Mouse (Mus musculus): ENCODE measurements around the gene Rad51b. TPM values are rescaled to one million over a fixed set of nuclear protein-coding genes. Genes with fewer than 3 reads are reported as not detected.
"Not testable (repeated sequence)": the region's sequence is repeated elsewhere in the genome, so short reads cannot be mapped to it uniquely, and the experiment has no call there.

Gene Rad51b
- polyA plus RNA-seq, 1 experiment from 2014 or later = 6.6 TPM

DNA sequence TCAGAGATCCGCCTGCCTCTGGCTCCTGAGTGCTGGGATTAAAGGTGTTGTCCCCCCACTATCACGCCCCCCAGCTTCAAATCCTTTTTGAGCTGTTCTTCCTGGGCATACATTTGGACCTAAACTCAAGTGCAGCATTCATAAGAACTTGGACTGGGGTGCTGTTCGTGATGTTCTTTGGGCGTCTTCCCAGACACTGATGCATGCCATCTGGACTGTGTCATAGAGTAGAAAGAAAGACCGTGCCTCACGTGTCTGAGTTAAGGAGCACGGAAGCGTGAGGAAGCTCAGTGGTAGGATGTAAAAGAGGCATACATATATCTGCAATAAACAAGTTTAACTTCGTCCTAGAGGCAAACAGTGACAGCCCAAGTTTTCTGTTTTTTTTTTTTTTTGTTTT, 4.7 kb downstream of the Rad51b start:
- Histone ChIP-seq H3K27ac (no peak overlapping the region), H3K4me3 (no peak overlapping the region), H3K36me3 (peaks cover 3% of the 10 kb centered on the region; the same call in 1 of the 2 replicates), H3K27me3 (ENCODE audit: insufficient read depth, poor library complexity, severe bottlenecking) (no peaks in the 10 kb centered on the region), H3K9me3 (no peaks in the 10 kb centered on the region), H3K4me1 (no peaks in the 10 kb centered on the region; the same call in 1 of the 2 replicates)
- no peak for DNase-seq (ENCODE audit: low spot score)
- WGBS = 85% methylated on average over 9 of the region's 9 CpGs

DNA sequence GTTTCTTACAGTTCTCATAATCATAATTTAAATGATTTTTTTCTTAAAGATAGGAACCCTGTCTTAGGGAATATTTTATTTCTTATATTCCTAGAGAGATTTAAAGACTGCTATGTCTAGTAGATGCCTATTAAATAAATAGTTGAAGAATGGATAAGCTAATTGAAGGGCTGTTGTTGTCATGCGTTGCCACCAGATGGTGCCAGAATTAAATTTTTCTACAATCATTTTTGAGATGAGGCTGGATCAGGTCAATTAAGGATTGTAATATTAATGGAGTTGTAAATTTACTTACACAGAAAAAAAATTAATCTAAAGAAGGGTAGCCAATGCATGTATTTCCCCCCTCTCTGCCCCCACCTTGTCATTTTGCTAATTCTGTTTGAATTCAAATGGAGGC, 8.0 kb downstream of the Rad51b start:
- H3K27ac ChIP-seq = no peak overlapping the region
- no peak for DNase-seq (ENCODE audit: low spot score)
- no peaks in the 10 kb centered on the region for H3K4me1 ChIP-seq
- H3K9me3 ChIP-seq = no peaks in the 10 kb centered on the region
- H3K36me3 ChIP-seq = peaks cover 3% of the 10 kb centered on the region; the same call in 1 of the 2 replicates
- WGBS = 71% methylated on average over 1 of the region's 1 CpGs
- H3K4me3 ChIP-seq = no peak overlapping the region
- H3K27me3 ChIP-seq (ENCODE audit: insufficient read depth, poor library complexity, severe bottlenecking) = no peaks in the 10 kb centered on the region

- no peaks in the 10 kb centered on the region for H3K27me3 ChIP-seq (ENCODE audit: insufficient read depth, poor library complexity, severe bottlenecking)
- DNase-seq (ENCODE audit: low spot score) = no peak
- H3K36me3 ChIP-seq = peaks cover 3% of the 10 kb centered on the region; the same call in 1 of the 2 replicates
- 74% methylated on average over 4 of the region's 4 CpGs for WGBS
- H3K4me3 ChIP-seq = no peak overlapping the region
- no peak overlapping the region for H3K27ac ChIP-seq
- H3K4me1 ChIP-seq = no peaks in the 10 kb centered on the region
- no peaks in the 10 kb centered on the region for H3K9me3 ChIP-seq
These were observed 8.9 kb downstream of the Rad51b start for GRCm38 (mm10) chr12:79306013-79306412.

- Histone ChIP-seq H3K9me3 (no peaks in the 10 kb centered on the region), H3K4me3 (no peak overlapping the region), H3K36me3 (no peaks in the 10 kb centered on the region), H3K27me3 (ENCODE audit: insufficient read depth, poor library complexity, severe bottlenecking) (no peaks in the 10 kb centered on the region), H3K27ac (no peak overlapping the region), H3K4me1 (no peaks in the 10 kb centered on the region)
- no peak for DNase-seq (ENCODE audit: low spot score)
- 88% methylated on average over 4 of the region's 4 CpGs for WGBS
These were observed 16.6 kb downstream of the Rad51b start for GRCm38 (mm10) chr12:79313721-79314120.

- Histone ChIP-seq H3K27ac (no peak overlapping the region), H3K9me3 (no peaks in the 10 kb centered on the region), H3K27me3 (ENCODE audit: insufficient read depth, poor library complexity, severe bottlenecking) (no peaks in the 10 kb centered on the region), H3K36me3 (no peaks in the 10 kb centered on the region), H3K4me3 (no peak overlapping the region), H3K4me1 (no peaks in the 10 kb centered on the region)
- WGBS = 90% methylated on average over 5 of the region's 5 CpGs
- no peak for DNase-seq (ENCODE audit: low spot score)
These were observed 20.3 kb downstream of the Rad51b start for GRCm38 (mm10) chr12:79317339-79317738.

- H3K27ac ChIP-seq = no peak overlapping the region
- no peaks in the 10 kb centered on the region for H3K4me1 ChIP-seq
- H3K4me3 ChIP-seq = no peak overlapping the region
- WGBS = 85% methylated on average over 5 of the region's 5 CpGs
- H3K9me3 ChIP-seq = no peaks in the 10 kb centered on the region
- H3K27me3 ChIP-seq (ENCODE audit: insufficient read depth, poor library complexity, severe bottlenecking) = no peaks in the 10 kb centered on the region
- H3K36me3 ChIP-seq = no peaks in the 10 kb centered on the region
- DNase-seq (ENCODE audit: low spot score) = no peak
These were observed 23.8 kb downstream of the Rad51b start for GRCm38 (mm10) chr12:79320895-79321294.

DNA sequence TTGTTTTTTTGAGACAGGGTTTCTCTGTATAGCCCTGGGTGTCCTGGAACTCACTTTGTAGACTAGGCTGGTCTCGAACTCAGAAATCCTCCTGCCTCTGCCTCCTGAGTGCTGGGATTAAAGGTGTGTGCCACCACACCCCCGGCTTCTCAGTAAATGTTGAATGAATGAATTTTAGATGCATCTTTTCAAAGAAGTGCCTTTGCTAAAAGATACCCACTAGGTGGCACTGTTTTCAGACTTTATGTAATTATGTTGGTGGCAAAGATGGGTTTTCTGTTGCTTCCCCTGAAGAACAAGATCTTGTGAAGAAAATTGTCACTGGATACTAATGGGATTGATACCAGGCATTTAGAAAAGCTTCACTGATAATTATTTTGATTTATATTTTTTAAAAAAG, 25.5 kb downstream of the Rad51b start:
- not testable (repeated sequence) for H3K27ac ChIP-seq; DNase-seq (ENCODE audit: low spot score); H3K4me1 ChIP-seq; H3K36me3 ChIP-seq; H3K4me3 ChIP-seq; H3K9me3 ChIP-seq; H3K27me3 ChIP-seq (ENCODE audit: insufficient read depth, poor library complexity, severe bottlenecking)
- WGBS = 59% methylated on average over 2 of the region's 2 CpGs

DNA sequence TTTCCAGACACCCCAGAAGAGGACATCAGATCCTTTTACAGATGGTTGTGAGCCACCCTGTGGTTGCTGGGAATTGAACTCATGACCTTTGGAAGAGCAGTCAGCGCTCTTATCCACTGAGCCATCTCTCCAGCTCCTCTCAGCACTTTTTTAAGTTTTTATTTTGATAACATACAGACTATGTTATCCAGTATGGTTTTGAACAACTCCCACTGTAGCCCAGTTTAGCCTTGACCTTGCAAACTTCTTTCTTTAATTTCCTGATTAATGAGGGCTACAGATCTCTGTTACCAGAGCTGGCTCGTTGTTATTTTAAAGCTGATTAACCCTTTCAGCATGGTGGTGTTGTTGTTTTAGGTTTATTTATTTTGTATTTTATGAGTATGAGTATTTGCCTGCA, 29.2 kb downstream of the Rad51b start:
- Histone ChIP-seq H3K27ac (no peak overlapping the region), H3K36me3 (no peaks in the 10 kb centered on the region), H3K9me3 (no peaks in the 10 kb centered on the region), H3K4me3 (no peak overlapping the region), H3K27me3 (ENCODE audit: insufficient read depth, poor library complexity, severe bottlenecking) (no peaks in the 10 kb centered on the region), H3K4me1 (no peaks in the 10 kb centered on the region)
- 67% methylated on average over 2 of the region's 2 CpGs for WGBS
- DNase-seq (ENCODE audit: low spot score) = no peak

DNA sequence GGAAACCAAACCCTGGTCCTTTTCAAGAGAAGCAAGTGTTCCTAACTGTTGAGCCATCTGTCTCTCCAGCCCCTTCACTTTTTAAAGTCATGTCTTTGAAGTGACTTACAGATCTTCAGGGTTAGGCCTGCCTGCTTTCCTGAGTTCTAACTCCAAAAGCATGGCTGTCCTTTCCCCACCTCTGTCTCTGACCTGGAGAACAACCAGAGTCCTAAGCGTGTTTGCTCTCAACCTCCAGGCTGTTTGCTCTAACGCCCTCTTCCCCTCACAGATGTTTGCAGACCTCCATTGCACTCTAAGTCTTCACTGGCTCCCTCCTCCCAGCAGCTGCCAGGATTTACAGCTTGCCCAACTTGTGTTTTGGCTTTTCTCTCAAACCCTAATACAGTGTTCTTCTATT, 29.7 kb downstream of the Rad51b start:
- H3K36me3 ChIP-seq = no peaks in the 10 kb centered on the region
- H3K27ac ChIP-seq = no peak overlapping the region
- H3K4me3 ChIP-seq = no peak overlapping the region
- WGBS = 55% methylated on average over 2 of the region's 2 CpGs
- H3K4me1 ChIP-seq = no peaks in the 10 kb centered on the region
- H3K27me3 ChIP-seq (ENCODE audit: insufficient read depth, poor library complexity, severe bottlenecking) = no peaks in the 10 kb centered on the region
- DNase-seq (ENCODE audit: low spot score) = no peak
- no peaks in the 10 kb centered on the region for H3K9me3 ChIP-seq

DNA sequence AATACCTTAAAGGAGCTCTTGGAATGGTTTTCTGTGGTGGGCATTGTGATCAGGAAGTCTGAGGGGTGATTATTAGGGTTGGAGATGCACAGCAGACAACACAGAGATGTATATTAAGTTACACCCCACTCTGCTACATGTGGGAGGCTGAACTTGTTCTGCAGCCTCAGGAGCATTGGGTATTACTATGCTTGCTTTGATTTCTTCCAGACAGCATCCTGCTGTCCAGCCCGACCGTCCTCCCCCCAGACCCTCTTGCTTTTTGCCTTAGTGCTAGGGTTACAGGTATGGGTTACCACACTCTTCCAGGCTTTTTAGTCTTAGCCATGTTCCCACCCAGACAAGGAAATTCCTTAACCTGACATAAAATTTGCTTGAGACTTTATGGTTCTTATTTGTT, 30.8 kb downstream of the Rad51b start:
- no peak for DNase-seq (ENCODE audit: low spot score)
- H3K27ac ChIP-seq = no peak overlapping the region
- no peaks in the 10 kb centered on the region for H3K9me3 ChIP-seq
- H3K4me1 ChIP-seq = no peaks in the 10 kb centered on the region
- H3K4me3 ChIP-seq = no peak overlapping the region
- H3K27me3 ChIP-seq (ENCODE audit: insufficient read depth, poor library complexity, severe bottlenecking) = no peaks in the 10 kb centered on the region
- no peaks in the 10 kb centered on the region for H3K36me3 ChIP-seq
- 84% methylated on average over 2 of the region's 2 CpGs for WGBS

- WGBS = 71% methylated on average over 2 of the region's 2 CpGs
- no peak overlapping the region for H3K27ac ChIP-seq
- DNase-seq (ENCODE audit: low spot score) = no peak
These were observed 33.5 kb downstream of the Rad51b start for GRCm38 (mm10) chr12:79330571-79330970.

GRCm38 (mm10) chr12:79331722-79332121, 34.6 kb downstream of the Rad51b start:
- Histone ChIP-seq H3K36me3 (peaks cover 13% of the 10 kb centered on the region), H3K4me1 (no peaks in the 10 kb centered on the region), H3K27me3 (ENCODE audit: insufficient read depth, poor library complexity, severe bottlenecking) (no peaks in the 10 kb centered on the region), H3K4me3 (no peak overlapping the region), H3K9me3 (no peaks in the 10 kb centered on the region), H3K27ac (no peak overlapping the region)
- 83% methylated on average over 4 of the region's 4 CpGs for WGBS
- no peak for DNase-seq (ENCODE audit: low spot score)

More at GRCm38 (mm10) chr12:79330571-79330970, 33.5 kb downstream of the Rad51b start:
- no peaks in the 10 kb centered on the region for H3K27me3 ChIP-seq (ENCODE audit: insufficient read depth, poor library complexity, severe bottlenecking)
- no peaks in the 10 kb centered on the region for H3K9me3 ChIP-seq
- H3K36me3 ChIP-seq = peaks cover 13% of the 10 kb centered on the region
- no peak overlapping the region for H3K4me3 ChIP-seq
- no peaks in the 10 kb centered on the region for H3K4me1 ChIP-seq

GRCm38 (mm10) chr12:79338791-79339190, 41.7 kb downstream of the Rad51b start:
- Histone ChIP-seq H3K27ac (no peak overlapping the region), H3K4me1 (no peaks in the 10 kb centered on the region), H3K36me3 (peaks cover 12% of the 10 kb centered on the region), H3K9me3 (no peaks in the 10 kb centered on the region), H3K27me3 (ENCODE audit: insufficient read depth, poor library complexity, severe bottlenecking) (no peaks in the 10 kb centered on the region), H3K4me3 (no peak overlapping the region)
- no peak for DNase-seq (ENCODE audit: low spot score)
- WGBS = 85% methylated on average over 8 of the region's 8 CpGs

DNA sequence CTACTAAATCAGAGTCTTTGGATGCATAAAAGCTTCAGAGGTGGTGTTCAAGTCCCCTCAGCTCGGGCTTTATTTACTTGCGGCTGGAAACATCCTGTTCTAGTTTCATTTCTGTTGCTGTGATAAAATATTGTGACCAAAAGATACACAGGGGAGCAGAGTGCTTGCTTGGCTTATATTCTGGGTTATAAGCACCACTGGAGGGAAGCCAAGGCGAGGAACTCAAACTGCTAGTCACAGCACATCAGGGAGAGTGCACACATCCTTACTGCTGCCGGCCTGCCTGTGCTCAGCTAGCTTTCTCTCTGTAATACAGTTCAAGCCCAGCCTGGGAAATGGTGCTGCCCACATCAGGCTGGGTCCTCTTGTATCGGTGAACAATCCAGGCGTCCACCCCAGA, 43.4 kb downstream of the Rad51b start:
- 79% methylated on average over 6 of the region's 6 CpGs for WGBS
- Histone ChIP-seq H3K4me3 (no peak overlapping the region), H3K9me3 (no peaks in the 10 kb centered on the region)

More for the DNA sequence above, 43.4 kb downstream of the Rad51b start:
- H3K27ac ChIP-seq = no peak overlapping the region
- no peaks in the 10 kb centered on the region for H3K27me3 ChIP-seq (ENCODE audit: insufficient read depth, poor library complexity, severe bottlenecking)
- no peaks in the 10 kb centered on the region for H3K4me1 ChIP-seq
- DNase-seq (ENCODE audit: low spot score) = no peak
- no peaks in the 10 kb centered on the region for H3K36me3 ChIP-seq
